Mouse (Mus musculus) liver, adult (tissue): Measurements from ENCODE around the gene Vps35l.

Experiments
- GATA4 ChIP-seq: IDR thresholded peaks from 2 replicates; pipeline ENCODE4 v1.6.1; 2014; ENCODE audit warnings: mild to moderate bottlenecking, low read length; ENCODE audit not compliant: insufficient replicate concordance

Gene Vps35l

DNA sequence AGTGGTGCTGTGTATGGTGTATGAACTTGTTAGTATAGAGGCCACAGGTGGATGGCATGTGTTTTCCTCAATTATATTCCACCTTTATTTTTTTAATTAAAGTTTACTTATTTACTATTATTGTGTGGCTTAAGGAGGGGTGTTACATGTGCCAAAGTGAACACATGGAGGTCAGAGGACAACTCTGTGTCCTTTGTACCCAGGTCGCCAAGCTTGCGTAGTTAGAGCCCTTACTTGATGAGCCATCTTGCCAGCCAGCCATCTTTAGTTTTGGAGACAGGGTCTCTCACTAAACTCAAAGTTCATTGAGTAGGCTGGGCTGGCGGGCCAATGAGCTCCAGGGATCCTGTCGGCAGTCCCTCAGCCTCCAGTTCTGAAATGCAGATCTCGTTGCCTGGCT lies 47.3 kb downstream of the Vps35l start:
- no peak for TF ChIP-seq GATA4

- no peak for TF ChIP-seq GATA4
Measured at GRCm38 (mm10) chr7:118788481-118788880, 48.5 kb downstream of the Vps35l start.

GRCm38 (mm10) chr7:118790292-118790691 lies 50.3 kb downstream of the Vps35l start:
- TF ChIP-seq GATA4: no peak

DNA sequence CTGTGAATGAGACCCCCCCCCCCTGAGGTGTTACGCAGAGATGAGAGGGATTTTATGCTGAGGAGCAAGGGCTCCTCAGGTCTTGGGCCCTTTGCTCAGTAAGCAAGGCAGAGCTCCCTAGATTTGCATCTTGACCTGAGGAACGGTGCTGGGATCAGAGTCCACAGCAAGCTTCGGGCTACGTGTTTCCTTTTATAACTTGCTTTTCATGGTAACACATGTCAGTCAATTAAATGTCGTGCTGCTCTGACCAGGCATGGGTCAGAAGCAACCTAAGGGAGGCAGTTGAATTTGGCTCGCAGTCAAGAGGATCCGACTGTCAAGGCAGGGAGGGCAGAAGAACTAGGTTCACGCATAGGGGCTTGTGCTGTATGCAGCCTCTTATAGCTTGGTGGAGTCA lies 53.9 kb downstream of the Vps35l start:
- no peak for TF ChIP-seq GATA4

DNA sequence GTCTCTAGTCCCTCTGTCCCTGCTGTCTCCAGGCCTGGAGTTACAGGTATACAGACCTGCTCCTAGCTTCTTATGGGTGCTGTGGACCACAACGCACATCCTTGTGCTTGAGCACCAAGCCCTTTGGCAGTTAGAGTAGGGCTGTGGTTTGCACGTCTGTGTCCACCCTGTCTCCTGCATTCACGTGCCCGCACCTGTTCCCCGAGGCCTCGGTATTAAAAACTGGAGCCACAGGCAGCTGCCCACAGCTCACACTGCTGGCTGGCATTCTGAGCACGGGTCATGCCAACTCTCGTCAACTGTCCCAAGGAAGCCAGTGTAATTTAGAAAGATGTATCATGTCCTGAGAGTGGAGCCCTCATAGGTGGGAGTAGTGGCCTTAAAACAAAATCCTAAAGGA lies 55.8 kb downstream of the Vps35l start:
- TF ChIP-seq GATA4: no peak

DNA sequence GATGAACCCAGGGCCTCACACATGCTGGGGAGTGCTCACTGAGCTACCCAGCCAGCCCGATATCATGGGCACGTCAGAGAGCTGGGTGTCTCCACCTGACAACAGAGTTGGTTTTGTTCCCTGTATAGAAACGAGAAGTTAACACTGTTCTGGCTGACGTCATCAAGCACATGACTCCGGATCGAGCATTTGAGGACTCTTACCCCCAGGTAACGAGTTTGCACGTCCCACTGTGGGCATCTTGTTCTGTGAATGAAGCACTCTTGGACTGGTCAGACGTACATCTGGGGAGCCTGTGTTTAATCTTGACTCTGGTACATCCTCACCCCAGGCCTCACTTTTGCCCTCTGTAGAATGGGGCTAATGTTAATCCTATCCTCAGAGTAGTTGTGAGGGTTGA lies 56.8 kb downstream of the Vps35l start:
- TF ChIP-seq GATA4: no peak

DNA sequence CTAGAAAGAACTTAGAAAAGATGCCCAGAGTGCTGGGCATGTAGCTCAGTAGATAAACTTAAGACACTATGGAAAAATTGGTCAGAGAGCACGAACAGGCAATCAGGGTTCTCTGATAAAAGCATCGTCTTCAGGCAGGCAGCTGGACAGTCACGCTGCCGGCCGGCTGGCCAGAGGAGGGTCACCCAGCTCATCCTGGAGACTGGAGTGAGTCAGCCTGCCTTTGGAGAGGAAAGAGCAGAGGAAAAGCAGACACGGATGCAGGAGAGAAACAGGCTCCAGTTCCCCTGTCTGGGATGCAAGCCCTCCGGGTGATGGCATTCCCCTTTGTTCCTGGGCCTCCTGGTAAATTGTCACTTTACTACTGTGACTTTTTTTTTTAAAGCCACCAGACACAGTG lies 57.6 kb downstream of the Vps35l start:
- no peak for TF ChIP-seq GATA4

GRCm38 (mm10) chr7:118798105-118798570 lies 58.1 kb downstream of the Vps35l start:
- TF ChIP-seq GATA4: no peak

DNA sequence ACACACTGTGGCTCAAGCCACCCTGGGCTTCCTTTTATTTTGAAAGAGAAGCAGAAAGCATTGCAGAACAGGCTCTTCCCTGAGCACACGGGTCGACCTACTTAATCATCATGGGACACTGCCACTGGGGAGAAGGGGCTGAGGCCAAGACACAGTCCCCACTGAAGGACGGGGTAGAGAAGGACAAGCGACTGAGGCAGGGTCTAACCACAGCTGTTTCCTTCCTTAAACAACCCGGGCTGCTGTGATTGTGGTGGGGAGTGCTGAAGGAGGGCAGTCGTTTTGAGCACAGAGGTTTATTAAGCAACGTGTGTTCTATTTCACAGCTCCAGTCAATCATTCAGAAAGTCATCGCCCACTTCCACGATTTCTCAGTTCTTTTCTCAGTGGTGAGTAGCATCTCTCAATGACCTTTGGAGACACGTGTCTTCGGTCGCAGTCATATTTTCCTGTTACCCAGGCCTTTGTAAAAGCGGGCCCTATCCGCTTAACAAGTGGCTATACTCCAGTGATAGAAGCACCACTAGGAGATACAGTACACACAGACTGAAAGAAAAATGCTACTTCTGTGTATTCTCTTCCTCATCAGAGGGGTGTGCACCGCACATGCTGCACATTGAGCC lies 60.2 kb downstream of the Vps35l start:
- TF ChIP-seq GATA4: no peak

GRCm38 (mm10) chr7:118801791-118802190 lies 61.8 kb downstream of the Vps35l start:
- no peak for TF ChIP-seq GATA4

- no peak for TF ChIP-seq GATA4
Measured at GRCm38 (mm10) chr7:118803425-118803824, 63.4 kb downstream of the Vps35l start.

- no peak for TF ChIP-seq GATA4
Measured at GRCm38 (mm10) chr7:118806631-118807411, 66.8 kb downstream of the Vps35l start.

GRCm38 (mm10) chr7:118807899-118808298 lies 67.9 kb downstream of the Vps35l start:
- TF ChIP-seq GATA4: no peak

DNA sequence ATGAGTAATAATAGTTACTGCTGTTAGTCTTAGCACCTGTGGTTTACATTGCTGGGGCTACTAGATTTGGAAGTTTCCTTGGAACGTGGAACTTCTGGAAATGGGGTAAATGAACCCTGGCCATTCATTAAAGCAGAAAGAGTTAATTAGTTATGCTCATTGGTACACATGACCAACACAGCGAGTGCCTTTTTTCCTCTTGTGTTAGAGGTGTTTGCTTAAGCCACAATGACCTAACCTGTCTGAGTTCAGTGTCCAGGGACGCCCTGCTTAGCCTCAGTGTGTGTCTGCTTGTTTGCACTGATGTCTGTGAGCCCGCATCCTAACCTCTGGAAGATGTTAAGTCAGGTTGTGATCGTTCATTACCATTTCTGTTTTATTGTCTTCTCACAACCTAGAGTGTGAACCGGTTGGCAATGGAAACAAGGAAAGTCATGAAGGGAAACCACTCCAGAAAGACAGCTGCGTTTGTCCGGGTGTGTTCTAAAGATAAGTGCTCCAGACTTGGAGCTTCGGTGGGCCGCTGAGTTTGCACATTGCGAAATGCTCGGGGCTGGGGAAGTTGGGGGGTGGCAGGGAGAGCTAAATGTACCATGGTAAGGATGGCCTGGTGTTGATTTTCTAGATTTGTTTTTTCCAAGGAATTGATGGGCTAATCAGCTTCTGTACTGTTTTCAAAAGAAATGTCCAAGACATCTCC lies 71.5 kb downstream of the Vps35l start:
- TF ChIP-seq GATA4: no peak

- no peak for TF ChIP-seq GATA4
Measured at GRCm38 (mm10) chr7:118813592-118813991, 73.6 kb downstream of the Vps35l start.

DNA sequence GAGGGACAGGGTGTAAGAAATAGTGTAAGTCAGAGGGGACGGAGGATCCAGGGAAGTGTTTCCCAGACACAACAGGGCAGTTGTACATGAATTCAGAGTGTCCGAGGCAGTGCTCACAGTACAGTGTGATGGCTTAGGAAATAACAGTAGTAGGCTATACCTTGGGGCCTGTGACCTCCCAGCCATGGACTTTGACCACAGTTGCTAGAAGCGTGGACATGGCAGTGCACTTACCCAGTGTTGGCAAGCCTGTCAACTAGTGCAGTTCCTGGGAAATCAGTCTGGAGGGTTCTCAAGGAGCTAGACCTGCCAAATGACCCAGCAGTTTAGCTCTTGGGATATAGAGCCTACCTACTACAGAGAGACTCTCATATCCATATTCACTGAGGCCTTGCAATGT lies 76.2 kb downstream of the Vps35l start:
- no peak for TF ChIP-seq GATA4
